Mouse (Mus musculus): ENCODE data around the gene Ceacam16. TPM values are rescaled to one million over a fixed set of nuclear protein-coding genes. Genes with fewer than 3 reads are reported as not detected.
A peak's percentile ranks its signal among the peaks of the same experiment; 100 is the strongest.

Gene Ceacam16
- polyA plus RNA-seq, 2 experiments: 0.04 TPM; not detected in 1

GRCm38 (mm10) chr7:19822193-19822592 lies 38.9 kb downstream of the Ceacam16 start:
- H3K4me3 ChIP-seq (ENCODE audit: insufficient read depth in 1 of 2, low read depth in 2 of 2, low read length in 2 of 2): peak overlapping the region; percentile 39 to 53
- H3K4me2 ChIP-seq (ENCODE audit: low read depth): peak overlapping the region; percentile 62
- peaks cover 0 to 28% of the 10 kb centered on the region in 2 experiments; a peak in 2 of 4 replicates for H3K4me1 ChIP-seq (replicated peaks; ENCODE audit: control insufficient read depth in 2 of 2, insufficient read depth in 2 of 2, low read length in 1 of 2)
- no peak for ATAC-seq (ENCODE audit: insufficient read depth)
- H3K9me3 ChIP-seq (ENCODE audit: control insufficient read depth, low read length): no peaks in the 10 kb centered on the region
- H3K27me3 ChIP-seq (ENCODE audit: control insufficient read depth, insufficient read depth, low read length): peaks cover 19% of the 10 kb centered on the region
- no peak overlapping the region for H3K27ac ChIP-seq
- no peaks in the 10 kb centered on the region for H3K36me3 ChIP-seq (replicated peaks; ENCODE audit: control insufficient read depth, insufficient read depth, low read depth)
- TF ChIP-seq CTCF (IDR thresholded peaks at IDR 0.05; ENCODE audit: low read depth) (no peak), EP300 (IDR thresholded peaks at IDR 0.05; ENCODE audit: low read depth) (no peak)
- 6% methylated on average over 20 of the region's 20 CpGs for WGBS (ENCODE audit: insufficient replicate concordance)
- H3K9ac ChIP-seq (replicated peaks): no peak overlapping the region; the same call in 1 of the 2 replicates
- DNase-seq (ENCODE audit: low read depth in 3 of 3, low spot score in 3 of 3): no peak

GRCm38 (mm10) chr7:19821633-19822032 lies 39.5 kb downstream of the Ceacam16 start:
- H3K4me2 ChIP-seq (ENCODE audit: low read depth): peak overlapping the region; percentile 62
- ATAC-seq (ENCODE audit: insufficient read depth): no peak
- 60% methylated on average over 7 of the region's 7 CpGs for WGBS (ENCODE audit: insufficient replicate concordance)
- no peak overlapping the region for H3K9ac ChIP-seq (replicated peaks)
- peaks cover 0 to 28% of the 10 kb centered on the region in 2 experiments; a peak in 2 of 4 replicates for H3K4me1 ChIP-seq (replicated peaks; ENCODE audit: control insufficient read depth in 2 of 2, insufficient read depth in 2 of 2, low read length in 1 of 2)
- no peaks in the 10 kb centered on the region for H3K36me3 ChIP-seq (replicated peaks; ENCODE audit: control insufficient read depth, insufficient read depth, low read depth)
- peaks cover 19% of the 10 kb centered on the region for H3K27me3 ChIP-seq (ENCODE audit: control insufficient read depth, insufficient read depth, low read length)
- DNase-seq (ENCODE audit: low read depth in 3 of 3, low spot score in 3 of 3): no peak
- TF ChIP-seq EP300 (IDR thresholded peaks at IDR 0.05; ENCODE audit: low read depth) (no peak), CTCF (IDR thresholded peaks at IDR 0.05; ENCODE audit: low read depth) (no peak)
- H3K4me3 ChIP-seq (ENCODE audit: insufficient read depth in 1 of 2, low read depth in 2 of 2, low read length in 2 of 2): peak overlapping the region; percentile 39 to 53; a peak in 3 of 4 replicates
- H3K9me3 ChIP-seq (ENCODE audit: control insufficient read depth, low read length): no peaks in the 10 kb centered on the region
- no peak overlapping the region for H3K27ac ChIP-seq

- H3K4me2 ChIP-seq (ENCODE audit: low read depth): no peak overlapping the region
- H3K9ac ChIP-seq (replicated peaks): no peak overlapping the region
- H3K9me3 ChIP-seq (ENCODE audit: control insufficient read depth, low read length): no peaks in the 10 kb centered on the region
- H3K4me3 ChIP-seq (ENCODE audit: insufficient read depth in 1 of 2, low read depth in 2 of 2, low read length in 2 of 2): no peak overlapping the region
- H3K4me1 ChIP-seq (replicated peaks; ENCODE audit: control insufficient read depth in 2 of 2, insufficient read depth in 2 of 2, low read length in 1 of 2): peaks cover 0 to 32% of the 10 kb centered on the region in 2 experiments; a peak in 3 of 4 replicates
- WGBS (ENCODE audit: insufficient replicate concordance): 58% methylated on average over 3 of the region's 3 CpGs
- no peak for DNase-seq (ENCODE audit: low read depth in 3 of 3, low spot score in 3 of 3)
- peaks cover 19% of the 10 kb centered on the region for H3K27me3 ChIP-seq (ENCODE audit: control insufficient read depth, insufficient read depth, low read length)
- no peaks in the 10 kb centered on the region for H3K36me3 ChIP-seq (replicated peaks; ENCODE audit: control insufficient read depth, insufficient read depth, low read depth)
- H3K27ac ChIP-seq: no peak overlapping the region
- no peak for ATAC-seq (ENCODE audit: insufficient read depth)
- no peak; the same call in 1 of the 2 replicates for TF ChIP-seq CTCF (IDR thresholded peaks at IDR 0.05; ENCODE audit: low read depth)
- no peak for TF ChIP-seq EP300 (IDR thresholded peaks at IDR 0.05; ENCODE audit: low read depth)
These were observed 40.6 kb downstream of the Ceacam16 start for GRCm38 (mm10) chr7:19820347-19821048.

- Histone ChIP-seq H3K36me3 (replicated peaks; ENCODE audit: control insufficient read depth, insufficient read depth, low read depth) (no peaks in the 10 kb centered on the region), H3K27ac (no peak overlapping the region), H3K9me3 (ENCODE audit: control insufficient read depth, low read length) (no peaks in the 10 kb centered on the region), H3K4me3 (ENCODE audit: insufficient read depth in 1 of 2, low read depth in 2 of 2, low read length in 2 of 2) (no peak overlapping the region), H3K4me1 (replicated peaks; ENCODE audit: control insufficient read depth in 2 of 2, insufficient read depth in 2 of 2, low read length in 1 of 2) (peaks cover 0 to 23% of the 10 kb centered on the region in 2 experiments; a peak in 3 of 4 replicates), H3K4me2 (ENCODE audit: low read depth) (no peak overlapping the region), H3K27me3 (ENCODE audit: control insufficient read depth, insufficient read depth, low read length) (peaks cover 19% of the 10 kb centered on the region), H3K9ac (replicated peaks) (no peak overlapping the region)
- TF ChIP-seq CTCF (IDR thresholded peaks at IDR 0.05; ENCODE audit: low read depth): no peak
- no peak for TF ChIP-seq EP300 (IDR thresholded peaks at IDR 0.05; ENCODE audit: low read depth)
- WGBS (ENCODE audit: insufficient replicate concordance): 60% methylated on average over 7 of the region's 7 CpGs
- ATAC-seq (ENCODE audit: insufficient read depth) (no peak), DNase-seq (ENCODE audit: low read depth in 3 of 3, low spot score in 3 of 3) (no peak)
These were observed 42.2 kb downstream of the Ceacam16 start for GRCm38 (mm10) chr7:19818875-19819274.

- DNase-seq (ENCODE audit: low read depth in 3 of 3, low spot score in 3 of 3): no peak
- H3K9me3 ChIP-seq (ENCODE audit: control insufficient read depth, low read length): no peaks in the 10 kb centered on the region
- H3K36me3 ChIP-seq (replicated peaks; ENCODE audit: control insufficient read depth, insufficient read depth, low read depth): no peaks in the 10 kb centered on the region
- WGBS (ENCODE audit: insufficient replicate concordance): 48% methylated on average over 5 of the region's 5 CpGs
- no peak overlapping the region for H3K4me3 ChIP-seq (ENCODE audit: insufficient read depth in 1 of 2, low read depth in 2 of 2, low read length in 2 of 2)
- no peak overlapping the region for H3K9ac ChIP-seq (replicated peaks)
- ATAC-seq (ENCODE audit: insufficient read depth): no peak
- TF ChIP-seq CTCF (IDR thresholded peaks at IDR 0.05; ENCODE audit: low read depth): no peak
- no peak for TF ChIP-seq EP300 (IDR thresholded peaks at IDR 0.05; ENCODE audit: low read depth)
- no peak overlapping the region for H3K27ac ChIP-seq
- peaks cover 18% of the 10 kb centered on the region for H3K27me3 ChIP-seq (ENCODE audit: control insufficient read depth, insufficient read depth, low read length)
- H3K4me2 ChIP-seq (ENCODE audit: low read depth): no peak overlapping the region
- peaks cover 0 to 20% of the 10 kb centered on the region in 2 experiments; a peak in 3 of 4 replicates for H3K4me1 ChIP-seq (replicated peaks; ENCODE audit: control insufficient read depth in 2 of 2, insufficient read depth in 2 of 2, low read length in 1 of 2)
These were observed 42.7 kb downstream of the Ceacam16 start for GRCm38 (mm10) chr7:19818440-19818839.
